Mouse (Mus musculus) layer of hippocampus, postnatal 10 days (tissue): ENCODE data around the gene Snx5. TPM values are rescaled to one million over a fixed set of nuclear protein-coding genes. Genes with fewer than 3 reads are reported as not detected.

ENCODE experiments used
- DNase-seq, 2 experiments: peaks; one replicate each; pipeline ENCODE4 v3.0.0; 2021; ENCODE audit warnings: low spot score in 2 of 2
- total RNA-seq, 2 experiments: library from RNA; stranded (reverse); gene quantifications; 2 replicates each; pipeline ENCODE4 v1.2.3; 2021

Gene Snx5
- total RNA-seq, 2 experiments from 2014 or later, result 67.9 to 68.7 TPM

- no peak for DNase-seq
Observed at GRCm38 (mm10) chr2:144268446-144269305, 2.0 kb downstream of the Snx5 start.

- no peak for DNase-seq
Observed at GRCm38 (mm10) chr2:144267731-144268015, 3.0 kb downstream of the Snx5 start.

GRCm38 (mm10) chr2:144267004-144267730 is 3.5 kb downstream of the Snx5 start:
- DNase-seq, result no peak

GRCm38 (mm10) chr2:144265916-144266683 is 4.6 kb downstream of the Snx5 start:
- DNase-seq, result no peak

GRCm38 (mm10) chr2:144265120-144265488 is 5.6 kb downstream of the Snx5 start:
- no peak for DNase-seq

- DNase-seq, result no peak
Observed at GRCm38 (mm10) chr2:144264398-144265119, 6.1 kb downstream of the Snx5 start.

- no peak for DNase-seq
Observed at GRCm38 (mm10) chr2:144262837-144263236, 7.9 kb downstream of the Snx5 start.

GRCm38 (mm10) chr2:144250111-144250510 is 20.6 kb downstream of the Snx5 start:
- DNase-seq, result no peak

- DNase-seq, result no peak
Observed at GRCm38 (mm10) chr2:144248613-144249376, 21.9 kb downstream of the Snx5 start.

GRCm38 (mm10) chr2:144247337-144247978 is 23.2 kb downstream of the Snx5 start:
- no peak for DNase-seq

- DNase-seq, result no peak
Observed at GRCm38 (mm10) chr2:144246270-144246669, 24.4 kb downstream of the Snx5 start.

GRCm38 (mm10) chr2:144245464-144245863 is 25.2 kb downstream of the Snx5 start:
- DNase-seq, result no peak

- DNase-seq, result no peak
Observed at GRCm38 (mm10) chr2:144240095-144240899, 30.4 kb downstream of the Snx5 start.

GRCm38 (mm10) chr2:144239318-144239717 is 31.4 kb downstream of the Snx5 start:
- DNase-seq, result no peak

GRCm38 (mm10) chr2:144238341-144238740 is 32.4 kb downstream of the Snx5 start:
- DNase-seq, result no peak

- DNase-seq, result no peak
Observed at GRCm38 (mm10) chr2:144236791-144237584, 33.7 kb downstream of the Snx5 start.

- no peak for DNase-seq
Observed at GRCm38 (mm10) chr2:144235776-144236175, 34.9 kb downstream of the Snx5 start.

- no peak for DNase-seq
Observed at GRCm38 (mm10) chr2:144233534-144233933, 37.2 kb downstream of the Snx5 start.
